Mouse (Mus musculus): ENCODE data around the gene Tab1.
"Not testable (repeated sequence)": the region's sequence is repeated elsewhere in the genome, so short reads cannot be mapped to it uniquely, and the experiment has no call there.

Tab1 gene

DNA sequence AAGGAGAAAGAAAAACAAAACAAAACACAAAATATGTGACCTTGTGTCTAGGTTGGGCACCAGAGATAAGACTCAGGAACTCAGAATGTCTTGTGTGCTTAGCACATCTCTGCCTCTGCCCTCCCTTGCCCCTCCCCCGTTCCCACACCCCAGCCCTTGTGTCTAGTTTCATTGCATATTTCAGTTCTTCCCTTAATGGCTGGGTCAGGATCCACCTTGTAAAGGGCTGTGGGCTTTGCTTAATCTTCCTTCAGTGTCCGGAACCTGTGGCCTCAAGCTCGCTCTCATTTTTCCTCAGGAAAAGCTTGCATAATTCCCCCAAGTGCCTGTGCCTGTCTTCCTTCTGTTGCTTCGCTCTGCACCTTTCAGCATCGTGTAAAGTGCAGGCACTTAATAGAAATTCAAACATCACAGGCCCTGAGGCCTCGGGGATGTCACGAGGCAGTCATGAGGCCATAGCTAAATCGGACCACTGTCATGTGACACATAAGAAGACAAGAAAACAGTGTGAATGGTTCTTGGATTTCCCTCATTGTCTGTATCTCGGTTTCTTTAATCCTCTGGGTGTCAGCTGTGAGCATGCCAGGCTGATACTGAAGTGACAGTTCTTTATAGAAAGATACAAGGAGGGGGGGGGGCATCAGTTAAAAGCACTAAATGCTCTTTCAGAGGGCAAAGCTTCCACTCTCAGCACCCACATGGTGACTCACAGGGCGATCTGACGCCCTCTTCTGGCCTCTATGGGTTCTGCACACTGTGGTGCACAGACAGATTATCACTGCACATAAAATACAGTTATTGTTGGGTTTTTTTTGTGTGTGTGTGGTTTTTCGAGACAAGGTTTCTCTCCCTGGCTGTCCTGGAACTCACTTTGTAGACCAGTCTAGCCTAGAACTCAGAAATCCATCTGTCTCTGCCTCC is 27.2 kb upstream of the Tab1 start:
- DNase-seq (ENCODE audit: low spot score), result no peak

DNA sequence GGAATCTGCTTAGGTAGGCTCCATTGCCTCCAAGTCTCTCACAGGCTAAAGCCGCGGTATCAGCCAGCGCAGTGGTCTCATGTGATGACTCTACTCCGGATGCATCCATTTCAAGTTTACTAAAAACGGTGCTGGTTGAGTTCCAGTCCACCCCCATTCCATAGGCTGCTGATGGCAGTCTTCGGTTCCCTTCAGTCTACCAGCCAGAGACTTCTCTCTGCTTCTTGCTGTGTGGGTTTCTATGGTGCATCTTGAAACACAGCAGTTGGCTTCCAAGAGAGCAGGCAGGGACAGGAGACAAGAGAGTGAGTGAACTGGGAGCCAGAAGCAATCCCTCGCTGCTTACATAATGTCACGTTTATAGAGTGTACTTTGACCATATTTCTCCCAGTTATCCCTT is 25.8 kb upstream of the Tab1 start:
- no peak for DNase-seq (ENCODE audit: low spot score)

DNA sequence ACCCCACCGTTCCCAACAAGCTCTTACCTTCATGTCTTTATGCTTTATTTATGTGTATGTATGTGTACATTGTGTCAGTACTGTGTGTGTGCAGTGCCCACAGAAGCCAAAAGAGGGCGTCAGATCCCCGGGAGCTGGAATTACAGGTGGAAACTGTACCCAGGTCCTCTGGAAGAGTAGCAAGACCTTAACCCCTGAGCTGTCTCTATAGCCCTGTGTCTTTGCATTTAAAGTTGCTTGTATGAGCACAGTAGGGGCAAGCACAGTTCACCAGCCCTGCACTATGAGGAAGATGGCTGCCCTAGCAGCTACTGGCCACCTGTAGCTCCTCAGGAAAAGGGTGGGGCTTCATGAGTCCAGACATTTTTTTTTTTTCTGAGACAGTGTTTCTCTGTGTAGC is 25.4 kb upstream of the Tab1 start:
- DNase-seq (ENCODE audit: low spot score), result no peak

DNA sequence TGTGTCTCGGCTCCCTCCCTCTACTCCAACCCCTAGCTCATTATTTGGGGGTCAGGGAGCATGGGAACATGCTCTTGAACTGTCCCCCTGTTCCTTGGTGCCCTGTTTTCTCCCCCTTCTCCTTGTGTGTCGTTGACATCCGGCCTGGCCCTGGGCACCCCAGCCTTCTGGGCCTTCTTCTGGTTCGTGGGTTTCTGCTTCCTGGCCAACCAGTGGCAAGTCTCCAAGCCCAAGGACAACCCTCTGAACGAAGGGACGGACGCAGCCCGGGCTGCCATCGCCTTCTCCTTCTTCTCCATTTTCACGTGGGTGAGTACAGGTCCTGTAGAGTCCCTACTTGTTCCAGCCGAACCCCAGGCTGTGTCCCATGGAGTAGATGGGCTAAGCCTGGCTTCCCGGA is 21.5 kb upstream of the Tab1 start:
- DNase-seq (ENCODE audit: low spot score), result no peak

- no peak for DNase-seq (ENCODE audit: low spot score)
Observed at GRCm38 (mm10) chr15:80112499-80112898, 20.4 kb upstream of the Tab1 start.

DNA sequence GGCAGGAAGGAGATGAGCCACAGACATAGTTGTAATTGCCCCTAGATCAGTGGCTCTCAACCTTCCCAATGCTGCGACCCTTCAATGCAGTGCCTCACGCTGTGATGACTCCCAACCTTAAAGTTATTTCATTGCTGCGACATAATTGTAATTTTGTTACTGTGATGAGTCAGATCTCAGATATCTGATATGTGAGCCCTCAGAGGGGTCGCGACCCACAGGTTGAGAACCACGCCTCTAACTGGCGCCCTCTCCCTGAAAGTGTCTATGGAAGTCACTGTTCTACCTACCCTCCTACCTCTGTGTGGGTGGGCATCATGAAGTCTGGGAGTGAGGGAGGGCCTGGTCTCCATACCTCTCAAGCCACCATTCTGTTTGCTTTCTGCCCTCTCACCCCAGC is 18.5 kb upstream of the Tab1 start:
- DNase-seq (ENCODE audit: low spot score), result no peak

GRCm38 (mm10) chr15:80115256-80115655 is 17.7 kb upstream of the Tab1 start:
- DNase-seq (ENCODE audit: low spot score), result no peak

DNA sequence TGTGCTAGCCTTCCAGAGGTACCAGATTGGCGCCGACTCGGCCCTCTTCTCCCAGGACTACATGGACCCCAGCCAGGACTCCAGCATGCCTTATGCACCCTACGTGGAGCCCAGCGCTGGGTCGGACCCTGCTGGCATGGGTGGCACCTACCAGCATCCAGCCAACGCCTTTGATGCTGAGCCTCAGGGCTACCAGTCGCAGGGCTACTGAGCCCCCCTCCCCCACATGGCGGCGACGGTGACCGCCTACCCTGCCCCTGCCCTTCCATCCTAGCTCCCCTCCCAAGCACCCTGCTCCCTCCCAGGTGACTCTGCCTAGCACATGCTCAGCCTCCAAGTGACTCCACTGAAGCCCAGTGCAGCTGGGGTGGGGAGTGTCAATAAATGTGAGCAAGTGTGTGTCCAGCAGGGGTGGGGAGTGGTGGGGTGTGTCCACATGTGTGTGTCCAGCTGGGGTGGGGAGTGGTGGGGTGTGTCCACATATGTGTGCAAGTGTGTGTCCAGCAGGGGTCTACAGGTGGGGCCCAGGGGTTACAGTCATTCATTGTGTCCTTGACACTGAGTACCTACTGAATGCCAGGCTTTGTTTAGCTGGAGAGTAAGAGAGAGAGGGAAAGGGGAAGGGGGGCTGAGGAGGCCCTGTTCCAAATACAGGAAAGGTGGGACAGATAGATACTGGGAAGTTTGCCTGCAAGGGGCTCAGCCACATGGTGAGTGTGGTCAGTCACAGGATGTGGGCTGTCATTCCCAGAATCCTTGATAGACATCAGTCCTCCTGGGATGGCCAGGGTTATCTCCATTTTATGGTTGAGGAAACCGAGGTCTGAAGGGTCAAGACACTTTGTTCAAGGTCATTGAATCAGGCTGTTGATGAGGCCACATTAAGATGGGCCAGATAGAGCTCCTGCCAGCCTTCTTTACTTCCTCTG is 16.8 kb upstream of the Tab1 start:
- no peak for DNase-seq (ENCODE audit: low spot score)

GRCm38 (mm10) chr15:80117154-80117553 is 15.8 kb upstream of the Tab1 start:
- no peak for DNase-seq (ENCODE audit: low spot score)

GRCm38 (mm10) chr15:80119076-80119475 is 13.9 kb upstream of the Tab1 start:
- DNase-seq (ENCODE audit: low spot score), result no peak

DNA sequence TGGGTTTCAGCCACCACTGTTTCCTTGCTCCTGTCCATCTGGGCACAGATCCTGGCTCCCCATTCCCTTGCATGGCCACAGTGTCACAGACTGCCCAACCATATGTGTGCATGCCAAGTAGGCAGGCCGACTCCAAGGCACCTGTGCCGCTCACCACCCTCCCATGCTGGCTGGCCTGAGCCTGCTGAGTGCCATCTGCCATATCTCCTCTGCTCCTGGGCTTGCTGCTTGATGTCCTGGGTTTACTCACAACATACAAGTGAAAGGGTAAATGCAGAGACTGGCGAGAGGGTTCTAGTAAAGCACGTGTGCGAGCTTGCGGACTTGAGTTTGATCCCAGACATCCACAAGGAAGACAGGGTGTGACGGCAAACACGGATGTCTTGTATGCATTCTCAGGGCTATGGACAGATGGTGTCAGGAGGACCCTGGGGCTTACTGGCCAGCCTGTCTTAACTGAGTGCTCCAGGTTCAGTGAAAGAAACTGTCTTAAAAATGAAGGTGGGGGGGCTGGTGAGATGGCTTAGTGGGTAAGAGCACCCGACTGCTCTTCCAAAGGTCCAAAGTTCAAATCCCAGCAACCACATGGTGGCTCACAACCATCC is 11.1 kb upstream of the Tab1 start:
- DNase-seq (ENCODE audit: low spot score), result no peak

DNA sequence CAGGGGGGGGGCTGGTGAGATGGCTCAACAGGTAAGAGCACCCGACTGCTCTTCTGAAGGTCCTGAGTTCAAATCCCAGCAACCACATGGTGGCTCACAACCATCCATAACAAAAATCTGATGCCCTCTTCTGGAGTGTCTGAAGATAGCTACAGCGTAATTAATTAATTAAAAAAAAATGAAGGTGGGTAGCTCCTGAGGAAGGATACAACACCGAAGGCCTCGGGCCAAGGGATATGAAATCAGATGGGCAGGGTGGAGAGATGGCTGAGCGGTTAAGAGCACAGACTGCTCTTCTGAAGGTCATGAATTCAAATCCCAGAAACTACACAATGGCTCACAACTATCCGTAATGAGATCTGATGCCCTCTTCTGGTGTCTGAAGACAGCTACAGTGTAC is 10.5 kb upstream of the Tab1 start:
- DNase-seq (ENCODE audit: low spot score), result not testable (repeated sequence)

- no peak for DNase-seq (ENCODE audit: low spot score)
Observed at GRCm38 (mm10) chr15:80124651-80125050, 8.3 kb upstream of the Tab1 start.

DNA sequence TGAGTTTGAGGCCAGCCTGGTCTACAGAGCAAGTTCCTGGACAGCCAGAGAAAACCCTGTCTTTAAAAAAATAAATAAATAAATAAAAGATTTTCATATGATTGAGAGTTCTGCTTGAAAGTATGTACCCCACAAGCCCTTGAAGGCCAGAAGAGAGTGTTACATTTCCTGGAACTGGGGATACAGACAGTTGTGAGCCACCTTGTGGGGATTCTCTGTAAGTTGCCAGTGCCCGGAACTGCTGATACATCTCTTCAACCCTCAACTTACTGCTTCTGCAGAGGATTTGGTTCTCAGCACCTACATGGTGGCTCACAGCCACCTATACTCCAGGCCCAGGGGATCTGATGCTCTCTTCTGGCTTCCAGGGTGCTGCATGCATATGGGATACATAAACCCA is 5.7 kb upstream of the Tab1 start:
- no peak for DNase-seq (ENCODE audit: low spot score)

GRCm38 (mm10) chr15:80129982-80130381 is 2.9 kb upstream of the Tab1 start:
- no peak for DNase-seq (ENCODE audit: low spot score)

DNA sequence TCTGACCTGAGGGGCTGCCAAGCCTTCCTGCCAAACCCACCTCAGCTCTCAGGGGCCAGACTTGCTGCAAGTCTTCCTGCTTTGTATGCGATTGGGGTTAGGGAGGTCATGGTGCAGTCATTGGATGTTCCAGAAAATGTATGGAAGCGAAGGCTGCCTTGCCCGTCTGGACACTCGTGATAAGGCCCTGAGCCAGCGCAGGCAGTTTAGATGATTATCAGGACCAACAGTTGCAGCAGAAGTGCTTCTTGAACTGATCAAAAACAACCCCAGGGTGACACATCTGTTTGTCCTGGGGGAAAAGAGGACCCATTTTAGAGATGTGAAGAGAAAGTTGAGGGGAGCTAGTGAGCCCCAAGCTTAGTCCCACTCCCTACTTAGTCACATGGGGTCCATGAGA is 2.2 kb upstream of the Tab1 start:
- DNase-seq (ENCODE audit: low spot score), result peak; percentile 68

- DNase-seq (ENCODE audit: low spot score), result no peak
Observed at GRCm38 (mm10) chr15:80131421-80131820, 1.5 kb upstream of the Tab1 start.

DNA sequence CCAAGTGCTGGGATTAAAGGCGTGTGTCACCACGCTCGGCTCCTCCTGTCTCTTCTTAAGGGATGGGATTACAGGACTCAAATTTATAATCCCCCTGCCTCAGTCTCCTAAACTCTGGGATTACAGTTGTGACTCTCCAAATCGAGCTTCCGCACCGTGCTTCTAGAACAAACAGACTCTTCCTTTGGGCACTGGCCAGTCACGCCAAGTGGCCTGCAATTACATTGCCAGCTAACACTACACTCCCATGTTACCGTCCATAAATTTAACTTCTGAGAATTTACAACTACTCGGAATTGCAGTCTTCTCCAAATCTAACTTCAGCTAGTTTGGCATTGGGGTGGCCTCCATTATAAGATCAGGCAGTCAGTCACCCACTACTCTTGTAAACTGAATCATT is 475 bp upstream of the Tab1 start:
- DNase-seq (ENCODE audit: low spot score), result no peak

DNA sequence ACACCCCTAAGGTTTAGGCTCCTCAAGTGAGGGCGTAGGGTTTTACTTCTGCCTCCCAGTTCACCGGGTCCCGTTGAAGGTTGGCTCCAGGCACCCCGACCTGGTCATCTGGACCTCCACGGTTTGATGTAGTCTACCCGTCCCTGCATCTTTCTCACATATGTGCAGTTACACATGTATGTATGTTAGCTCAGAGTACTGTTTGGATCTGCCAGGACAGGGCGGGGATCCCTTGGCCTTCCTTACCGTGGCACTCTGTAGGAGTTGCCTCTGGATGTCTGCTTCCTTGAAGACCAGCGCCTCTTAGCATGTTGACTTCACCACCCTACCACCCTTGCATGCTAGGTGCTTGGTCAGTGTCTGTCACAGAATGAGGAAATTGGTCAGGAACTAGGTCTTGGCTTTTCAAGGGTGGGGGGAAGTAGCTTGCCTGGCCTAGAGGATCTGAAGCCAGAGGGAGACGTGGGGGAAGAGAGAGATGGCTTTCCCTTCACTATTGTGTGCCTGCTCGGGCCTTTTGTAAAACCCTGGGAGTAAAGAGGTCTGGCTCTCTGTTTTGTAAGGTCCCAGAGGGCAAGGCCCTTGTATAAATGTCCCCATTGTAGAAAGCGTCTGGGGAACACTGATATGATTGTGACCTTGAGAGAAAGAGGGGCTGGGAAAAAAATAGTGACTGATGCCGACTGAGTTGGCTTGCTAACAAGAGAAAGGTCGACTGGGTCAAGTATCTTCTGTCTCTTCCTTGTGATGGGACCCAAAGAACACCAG is 939 bp downstream of the Tab1 start:
- peak; percentile 26 for DNase-seq (ENCODE audit: low spot score)

- no peak for DNase-seq (ENCODE audit: low spot score)
Observed at GRCm38 (mm10) chr15:80134450-80134847, 1.5 kb downstream of the Tab1 start.

DNA sequence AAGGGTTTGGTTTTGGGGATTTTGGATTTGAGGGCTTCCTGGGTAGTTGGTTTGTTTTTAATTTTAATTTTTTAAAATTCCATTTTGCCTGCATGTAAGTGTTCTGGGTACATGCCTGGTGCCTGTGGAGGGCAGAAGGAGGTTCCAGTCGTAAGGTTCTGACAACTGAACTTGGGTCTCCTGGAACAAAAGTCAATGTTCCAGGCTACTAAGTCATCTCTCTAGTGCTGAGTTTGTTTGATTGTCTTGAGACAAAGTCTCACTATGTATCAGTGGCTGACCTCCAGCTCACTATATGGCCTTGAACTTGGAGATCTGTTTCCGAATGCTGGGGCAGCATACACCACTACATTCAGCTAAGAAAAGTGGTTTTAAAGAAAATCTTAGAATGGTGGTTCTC is 2.6 kb downstream of the Tab1 start:
- no peak for DNase-seq (ENCODE audit: low spot score)

GRCm38 (mm10) chr15:80136645-80137044 is 3.7 kb downstream of the Tab1 start:
- no peak for DNase-seq (ENCODE audit: low spot score)

All from spleen, adult 12 weeks (tissue).